Mouse (Mus musculus) MEL (cell line): ENCODE measurements around the gene Fxr2. TPM values are rescaled to one million over a fixed set of nuclear protein-coding genes. Genes with fewer than 3 reads are reported as not detected.

Experiments used
- DNase-seq: peaks from one replicate; pipeline ENCODE4 v3.0.0; 2011; ENCODE audit warnings: low read depth, low spot score
- H3K27ac ChIP-seq: 2 replicates; pipeline ENCODE4 v1.5.1; 2012; ENCODE audit warnings: low read depth, mild to moderate bottlenecking, control low read depth, low read length, moderate library complexity; ENCODE audit not compliant: control insufficient read depth
- H3K27me3 ChIP-seq, 2 experiments: fragments of 150-350 bp in 1 of 2; sonication (generic) in 1 of 2; 2 replicates each; pipeline ENCODE4 v1.6.1; 2012; ENCODE audit warnings: low read length in 2 of 2, mild to moderate bottlenecking in 2 of 2, improper control_type of control experiment in 1 of 2, moderate library complexity in 1 of 2; ENCODE audit not compliant: insufficient read depth in 2 of 2, control insufficient read depth in 1 of 2
- H3K36me3 ChIP-seq, 2 experiments: 2 replicates each; pipeline ENCODE4 v1.6.1; 2012 to 2014; ENCODE audit warnings: low read length in 2 of 2, improper control_type of control experiment in 1 of 2, inconsistent platforms in 1 of 2, mild to moderate bottlenecking in 1 of 2; ENCODE audit not compliant: insufficient read depth in 2 of 2, control insufficient read depth in 1 of 2
- H3K4me1 ChIP-seq, 2 experiments: fragments of 150-350 bp in 1 of 2; sonication (generic) in 1 of 2; 2 replicates each; pipeline ENCODE4 v1.6.1; 2012; ENCODE audit warnings: low read length in 2 of 2, improper control_type of control experiment in 1 of 2, mild to moderate bottlenecking in 1 of 2; ENCODE audit not compliant: insufficient read depth in 2 of 2, control insufficient read depth in 1 of 2
- H3K4me3 ChIP-seq, 2 experiments: fragments of 150-350 bp in 1 of 2; sonication (generic) in 1 of 2; 2 replicates each; pipeline ENCODE4 v1.5.1; 2012; ENCODE audit warnings: low read depth in 2 of 2, low read length in 2 of 2, mild to moderate bottlenecking in 2 of 2, moderate library complexity in 2 of 2, control low read depth in 1 of 2, improper control_type of control experiment in 1 of 2; ENCODE audit not compliant: control insufficient read depth in 1 of 2, insufficient read depth in 1 of 2
- H3K79me2 ChIP-seq: 2 replicates; pipeline ENCODE4 v1.6.1; 2012; ENCODE audit warnings: mild to moderate bottlenecking, low read length, moderate library complexity; ENCODE audit not compliant: control insufficient read depth, poor library complexity, insufficient read depth
- H3K9ac ChIP-seq: 2 replicates; pipeline ENCODE4 v1.6.1; 2012; ENCODE audit warnings: low read depth, mild to moderate bottlenecking, control low read depth, low read length, moderate library complexity; ENCODE audit not compliant: control insufficient read depth, poor library complexity, severe bottlenecking
- H3K9me3 ChIP-seq: fragments of 150-350 bp; sonication (generic); replicated peaks from 2 replicates; pipeline ENCODE4 v1.6.1; 2012; ENCODE audit warnings: mild to moderate bottlenecking, low read length, improper control_type of control experiment, moderate library complexity; ENCODE audit not compliant: insufficient read depth
- BHLHE40 ChIP-seq: IDR thresholded peaks from 2 replicates; pipeline ENCODE4 v1.6.1; 2012; ENCODE audit warnings: low read depth, mild to moderate bottlenecking, inconsistent platforms, low read length, improper control_type of control experiment, borderline replicate concordance
- EP300 ChIP-seq, 2 experiments: IDR thresholded peaks; 2 replicates each; pipeline ENCODE4 v1.6.1; 2011; ENCODE audit warnings: improper control_type of control experiment in 2 of 2, low read length in 2 of 2, low read depth in 1 of 2, mild to moderate bottlenecking in 1 of 2
- ETS1 ChIP-seq: IDR thresholded peaks from 2 replicates; pipeline ENCODE4 v1.6.1; 2012; ENCODE audit warnings: low read depth, mild to moderate bottlenecking, inconsistent platforms, low read length, improper control_type of control experiment, moderate library complexity
- MAZ ChIP-seq: IDR thresholded peaks from 2 replicates; pipeline ENCODE4 v1.6.1; 2012; ENCODE audit warnings: low read depth, mild to moderate bottlenecking, inconsistent platforms, low read length, improper control_type of control experiment
- MYB ChIP-seq: IDR thresholded peaks from 2 replicates; pipeline ENCODE4 v1.6.1; 2011; ENCODE audit warnings: mild to moderate bottlenecking, low read depth, low read length, improper control_type of control experiment
- MYC ChIP-seq: IDR thresholded peaks from 2 replicates; pipeline ENCODE4 v1.6.1; 2011; ENCODE audit warnings: low read depth, mild to moderate bottlenecking, low read length, improper control_type of control experiment, moderate library complexity
- NELFE ChIP-seq: IDR thresholded peaks from 2 replicates; pipeline ENCODE4 v1.6.1; 2011; ENCODE audit warnings: low read depth, low read length, improper control_type of control experiment
- POLR2A ChIP-seq, 2 experiments: IDR thresholded peaks; 2 replicates each; pipeline ENCODE4 v1.6.1; 2011 to 2012; ENCODE audit warnings: low read length in 2 of 2, mild to moderate bottlenecking in 2 of 2, control low read depth in 1 of 2, improper control_type of control experiment in 1 of 2, low read depth in 1 of 2, moderate library complexity in 1 of 2; ENCODE audit not compliant: control insufficient read depth in 1 of 2, insufficient read depth in 1 of 2, poor library complexity in 1 of 2
- POLR2AphosphoS5 ChIP-seq: IDR thresholded peaks from 2 replicates; pipeline ENCODE4 v1.6.1; 2012; ENCODE audit warnings: low read depth, borderline replicate concordance, mild to moderate bottlenecking, inconsistent platforms, low read length, moderate library complexity, mixed read lengths
- RCOR1 ChIP-seq: IDR thresholded peaks from 2 replicates; pipeline ENCODE4 v1.6.1; 2012; ENCODE audit warnings: low read depth, mild to moderate bottlenecking, inconsistent platforms, low read length, improper control_type of control experiment
- SIN3A ChIP-seq: IDR thresholded peaks from 2 replicates; pipeline ENCODE4 v1.6.1; 2012; ENCODE audit warnings: low read length, improper control_type of control experiment, inconsistent platforms
- USF1 ChIP-seq: IDR thresholded peaks from 2 replicates; pipeline ENCODE4 v1.6.1; 2014; ENCODE audit warnings: low read depth, mild to moderate bottlenecking, inconsistent platforms, low read length, improper control_type of control experiment, moderate library complexity
- ZMIZ1 ChIP-seq: IDR thresholded peaks from 2 replicates; pipeline ENCODE4 v1.6.1; 2012; ENCODE audit warnings: low read depth, mild to moderate bottlenecking, inconsistent platforms, low read length, improper control_type of control experiment, moderate library complexity
- ZNF384 ChIP-seq: IDR thresholded peaks from 2 replicates; pipeline ENCODE4 v1.6.1; 2012; ENCODE audit warnings: low read depth, mild to moderate bottlenecking, inconsistent platforms, low read length, improper control_type of control experiment
- polyA plus RNA-seq, 2 experiments: library from polyadenylated mRNA; stranded (reverse) in 1 of 2; unstranded in 1 of 2; fragments of >175 nt in 1 of 2; fragments of >200 nt in 1 of 2; gene quantifications; 2 replicates each; pipeline versions ENCODE4 v1.2.1 to v1.2.4; 2012; ENCODE audit warnings: low replicate concordance in 2 of 2, low read depth in 1 of 2; ENCODE audit not compliant: insufficient read length in 2 of 2, insufficient read depth in 1 of 2, missing spikeins in 1 of 2
- total RNA-seq: library from RNA; depleted of rRNA; stranded (reverse); fragments of 300-350 nt; gene quantifications from 2 replicates; pipeline ENCODE4 v1.2.3, GENCODE M21; 2012

Fxr2 gene
- total and polyA plus RNA-seq, 3 experiments = 95.1 to 97.6 TPM; not detected in 1

GRCm38 (mm10) chr11:69589207-69589834, 43.5 kb upstream of the Fxr2 start (continued):
- TF ChIP-seq MYC (peak; percentile 67; the same call in 1 of the 2 replicates), ZMIZ1 (no peak; the same call in 1 of the 2 replicates), SIN3A (peak; percentile 89), MAZ (peak; percentile 93)

- TF ChIP-seq ZMIZ1 (0 out of 2 replicates have a peak, but pooled peaks have one; percentile 23), EP300 (IDR thresholded peaks at IDR 0.05; ENCODE audit: low read depth in 1 of 2, low read length in 2 of 2) (0 out of 4 replicates have a peak, but pooled peaks of 1 of the 2 experiments have one; percentile 16), NELFE (no peak), MYB (no peak), MAZ (peak; percentile 51; the same call in 1 of the 2 replicates), USF1 (no peak)
- H3K36me3 ChIP-seq = peaks cover 24 to 60% of the 10 kb centered on the region in 2 experiments
- no peak overlapping the region for H3K4me3 ChIP-seq
- H3K27ac ChIP-seq = peak overlapping the region; percentile 68; the same call in 1 of the 2 replicates
- peaks cover 22 to 49% of the 10 kb centered on the region in 2 experiments for H3K4me1 ChIP-seq
- H3K27me3 ChIP-seq = no peaks in the 10 kb centered on the region
- DNase-seq = no peak
- H3K79me2 ChIP-seq = peaks cover 7% of the 10 kb centered on the region
- no peak overlapping the region for H3K9ac ChIP-seq
- no peaks in the 10 kb centered on the region for H3K9me3 ChIP-seq
Observed at GRCm38 (mm10) chr11:69590622-69591021, 42.2 kb upstream of the Fxr2 start.

- DNase-seq = no peak
- 0 out of 2 replicates have a peak, but pooled peaks have one; percentile 12 for TF ChIP-seq ETS1
- TF ChIP-seq POLR2A (IDR thresholded peaks at IDR 0.05; ENCODE audit: control insufficient read depth in 1 of 2, insufficient read depth in 1 of 2, low read depth in 1 of 2, low read length in 2 of 2, poor library complexity in 1 of 2) = peak in 1 of 2 experiments; percentile 23; a peak in 2 of 4 replicates
- no peak for TF ChIP-seq BHLHE40
- TF ChIP-seq POLR2AphosphoS5 = no peak
- TF ChIP-seq ZNF384 = peak; percentile 66
- TF ChIP-seq RCOR1 = no peak
- TF ChIP-seq MAZ = 0 out of 2 replicates have a peak, but pooled peaks have one; percentile 17
- Histone ChIP-seq H3K9me3 (no peaks in the 10 kb centered on the region), H3K4me3 (no peak overlapping the region), H3K79me2 (peaks cover 2% of the 10 kb centered on the region; the same call in 1 of the 2 replicates), H3K4me1 (peaks cover 18 to 44% of the 10 kb centered on the region in 2 experiments), H3K27ac (peak overlapping the region; percentile 19; the same call in 1 of the 2 replicates), H3K36me3 (peaks cover 23 to 55% of the 10 kb centered on the region in 2 experiments), H3K9ac (no peak overlapping the region), H3K27me3 (no peaks in the 10 kb centered on the region)
Observed at GRCm38 (mm10) chr11:69591424-69591823, 41.4 kb upstream of the Fxr2 start.
